Mouse (Mus musculus): ENCODE measurements around the gene Brinp2. TPM values are rescaled to one million over a fixed set of nuclear protein-coding genes. Genes with fewer than 3 reads are reported as not detected.

The Brinp2 gene
- polyA plus RNA-seq, 1 experiment from 2014 or later, result 1.4 TPM

DNA sequence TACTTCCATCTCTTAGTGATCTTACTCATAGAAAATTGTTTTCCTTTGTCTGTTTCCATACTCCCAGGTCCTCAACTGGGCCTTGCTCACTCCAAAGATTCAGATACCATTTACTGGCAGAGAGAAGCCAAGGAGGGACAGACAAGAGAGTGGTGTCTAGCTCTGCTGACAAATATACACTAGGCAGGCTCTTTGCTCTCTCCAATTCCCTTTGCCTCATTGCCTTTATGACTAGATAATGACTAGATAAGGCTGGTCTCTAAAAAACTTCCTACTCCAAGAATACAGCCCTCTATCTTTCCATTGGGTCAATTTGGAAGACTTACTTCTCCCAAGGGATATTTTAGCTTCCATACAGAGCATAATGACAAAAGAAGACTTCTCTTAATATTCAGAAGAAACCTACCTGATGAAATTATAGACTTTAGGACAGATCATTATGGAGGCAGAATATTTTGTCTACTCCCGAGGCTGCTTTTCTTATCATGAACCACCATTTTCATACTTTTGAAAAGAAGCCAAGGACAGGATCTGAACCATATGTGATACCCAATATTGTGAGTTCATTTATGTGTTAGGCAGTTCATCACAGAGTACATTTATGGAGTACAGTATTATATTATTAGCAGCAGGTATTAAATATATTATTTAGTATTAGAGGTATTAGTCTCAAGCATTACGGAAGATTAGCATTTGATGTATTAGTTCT is 114.1 kb downstream of the Brinp2 start:
- H3K27ac ChIP-seq (ENCODE audit: low read length), result no peak overlapping the region
- no peaks in the 10 kb centered on the region for H3K36me3 ChIP-seq (ENCODE audit: control insufficient read depth, insufficient read depth, low read length)
- H3K4me1 ChIP-seq (ENCODE audit: control insufficient read depth, insufficient read depth, low read length), result no peaks in the 10 kb centered on the region
- H3K27me3 ChIP-seq (ENCODE audit: control insufficient read depth, insufficient read depth, low read length), result no peaks in the 10 kb centered on the region
- ATAC-seq (ENCODE audit: insufficient read depth, low FRiP score), result no peak
- WGBS, result 84% methylated on average over 2 of the region's 2 CpGs
- no peak overlapping the region for H3K4me3 ChIP-seq (replicated peaks; ENCODE audit: low read length)
- no peak overlapping the region for H3K9ac ChIP-seq (ENCODE audit: low read length)
- H3K4me2 ChIP-seq (ENCODE audit: low read depth, low read length), result no peak overlapping the region
- no peaks in the 10 kb centered on the region for H3K9me3 ChIP-seq (replicated peaks; ENCODE audit: control insufficient read depth, low read length)

DNA sequence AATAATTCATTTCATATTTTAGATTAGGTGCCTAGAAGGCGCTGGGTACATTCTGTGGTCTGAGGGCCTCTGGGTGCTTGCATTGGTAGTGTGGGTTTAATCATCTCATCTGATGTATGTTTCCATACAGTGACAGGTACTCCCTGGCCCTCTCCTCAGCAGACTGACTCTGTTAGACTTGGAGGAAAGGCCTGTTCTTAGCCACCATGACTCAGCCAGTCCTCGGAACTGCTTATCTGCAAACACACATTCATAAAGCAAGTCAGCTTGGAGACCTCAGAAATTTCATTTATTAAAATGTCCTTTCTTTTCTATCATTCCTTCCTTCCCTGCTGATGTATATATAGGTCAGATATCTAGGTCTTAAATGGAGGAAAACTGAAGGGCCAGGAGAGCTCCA is 116.3 kb downstream of the Brinp2 start:
- ATAC-seq (ENCODE audit: insufficient read depth, low FRiP score), result no peak
- no peak overlapping the region for H3K9ac ChIP-seq (ENCODE audit: low read length)

GRCm38 (mm10) chr1:158238722-158239121 is 117.4 kb downstream of the Brinp2 start:
- Histone ChIP-seq H3K4me2 (ENCODE audit: low read depth, low read length) (no peak overlapping the region), H3K27me3 (ENCODE audit: control insufficient read depth, insufficient read depth, low read length) (no peaks in the 10 kb centered on the region), H3K9ac (ENCODE audit: low read length) (no peak overlapping the region), H3K4me3 (replicated peaks; ENCODE audit: low read length) (no peak overlapping the region), H3K9me3 (replicated peaks; ENCODE audit: control insufficient read depth, low read length) (no peaks in the 10 kb centered on the region), H3K4me1 (ENCODE audit: control insufficient read depth, insufficient read depth, low read length) (no peaks in the 10 kb centered on the region), H3K36me3 (ENCODE audit: control insufficient read depth, insufficient read depth, low read length) (no peaks in the 10 kb centered on the region), H3K27ac (ENCODE audit: low read length) (no peak overlapping the region)
- 60% methylated on average over 4 of the region's 4 CpGs for WGBS
- no peak for ATAC-seq (ENCODE audit: insufficient read depth, low FRiP score)

More for the DNA sequence above, 116.3 kb downstream of the Brinp2 start:
- 69% methylated on average over 2 of the region's 2 CpGs for WGBS
- Histone ChIP-seq H3K27me3 (ENCODE audit: control insufficient read depth, insufficient read depth, low read length) (no peaks in the 10 kb centered on the region), H3K4me1 (ENCODE audit: control insufficient read depth, insufficient read depth, low read length) (no peaks in the 10 kb centered on the region), H3K36me3 (ENCODE audit: control insufficient read depth, insufficient read depth, low read length) (no peaks in the 10 kb centered on the region), H3K4me3 (replicated peaks; ENCODE audit: low read length) (no peak overlapping the region), H3K4me2 (ENCODE audit: low read depth, low read length) (no peak overlapping the region), H3K27ac (ENCODE audit: low read length) (no peak overlapping the region), H3K9me3 (replicated peaks; ENCODE audit: control insufficient read depth, low read length) (no peaks in the 10 kb centered on the region)

- Histone ChIP-seq H3K4me1 (ENCODE audit: control insufficient read depth, insufficient read depth, low read length) (no peaks in the 10 kb centered on the region), H3K27ac (ENCODE audit: low read length) (no peak overlapping the region), H3K4me3 (replicated peaks; ENCODE audit: low read length) (no peak overlapping the region), H3K9ac (ENCODE audit: low read length) (no peak overlapping the region), H3K27me3 (ENCODE audit: control insufficient read depth, insufficient read depth, low read length) (no peaks in the 10 kb centered on the region), H3K9me3 (replicated peaks; ENCODE audit: control insufficient read depth, low read length) (no peaks in the 10 kb centered on the region), H3K4me2 (ENCODE audit: low read depth, low read length) (no peak overlapping the region), H3K36me3 (ENCODE audit: control insufficient read depth, insufficient read depth, low read length) (no peaks in the 10 kb centered on the region)
- ATAC-seq (ENCODE audit: insufficient read depth, low FRiP score), result no peak
- 89% methylated on average over 9 of the region's 9 CpGs for WGBS
Observed at GRCm38 (mm10) chr1:158228687-158229224, 127.4 kb downstream of the Brinp2 start.

GRCm38 (mm10) chr1:158227239-158227638 is 128.9 kb downstream of the Brinp2 start:
- Histone ChIP-seq H3K4me3 (replicated peaks; ENCODE audit: low read length) (no peak overlapping the region), H3K36me3 (ENCODE audit: control insufficient read depth, insufficient read depth, low read length) (no peaks in the 10 kb centered on the region), H3K9ac (ENCODE audit: low read length) (no peak overlapping the region), H3K9me3 (replicated peaks; ENCODE audit: control insufficient read depth, low read length) (no peaks in the 10 kb centered on the region), H3K27ac (ENCODE audit: low read length) (no peak overlapping the region), H3K4me1 (ENCODE audit: control insufficient read depth, insufficient read depth, low read length) (no peaks in the 10 kb centered on the region), H3K4me2 (ENCODE audit: low read depth, low read length) (no peak overlapping the region), H3K27me3 (ENCODE audit: control insufficient read depth, insufficient read depth, low read length) (no peaks in the 10 kb centered on the region)
- 49% methylated on average over 2 of the region's 2 CpGs for WGBS
- ATAC-seq (ENCODE audit: insufficient read depth, low FRiP score), result no peak

DNA sequence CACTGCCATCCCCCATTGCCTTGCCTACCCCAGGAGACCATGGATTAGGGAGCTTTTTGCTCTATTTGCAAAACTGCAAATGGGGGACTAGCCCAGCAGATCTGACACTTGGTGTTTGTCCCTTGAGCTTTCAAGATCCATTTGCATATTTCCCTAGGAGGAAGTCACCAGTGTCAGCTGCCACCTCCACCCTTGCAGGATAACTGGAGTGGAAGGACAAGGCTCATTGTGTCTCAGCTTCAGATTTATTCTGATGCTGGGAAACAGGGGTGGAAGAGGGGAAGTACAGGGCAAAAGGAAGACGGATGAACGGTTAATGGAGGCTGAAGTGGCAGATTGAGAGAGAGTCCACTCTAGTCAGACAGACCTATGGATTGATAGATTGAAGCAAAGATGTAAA is 129.4 kb downstream of the Brinp2 start:
- no peak for ATAC-seq (ENCODE audit: insufficient read depth, low FRiP score)
- no peaks in the 10 kb centered on the region for H3K36me3 ChIP-seq (ENCODE audit: control insufficient read depth, insufficient read depth, low read length)
- no peak overlapping the region for H3K27ac ChIP-seq (ENCODE audit: low read length)
- H3K4me2 ChIP-seq (ENCODE audit: low read depth, low read length), result no peak overlapping the region
- no peak overlapping the region for H3K4me3 ChIP-seq (replicated peaks; ENCODE audit: low read length)
- no peaks in the 10 kb centered on the region for H3K4me1 ChIP-seq (ENCODE audit: control insufficient read depth, insufficient read depth, low read length)
- 29% methylated on average over 2 of the region's 2 CpGs for WGBS
- no peaks in the 10 kb centered on the region for H3K27me3 ChIP-seq (ENCODE audit: control insufficient read depth, insufficient read depth, low read length)
- no peak overlapping the region for H3K9ac ChIP-seq (ENCODE audit: low read length)
- H3K9me3 ChIP-seq (replicated peaks; ENCODE audit: control insufficient read depth, low read length), result no peaks in the 10 kb centered on the region

GRCm38 (mm10) chr1:158221048-158221447 is 135.1 kb downstream of the Brinp2 start:
- no peak for ATAC-seq (ENCODE audit: insufficient read depth, low FRiP score)
- H3K9ac ChIP-seq (ENCODE audit: low read length), result no peak overlapping the region
- H3K9me3 ChIP-seq (replicated peaks; ENCODE audit: control insufficient read depth, low read length), result no peaks in the 10 kb centered on the region
- 56% methylated on average over 4 of the region's 4 CpGs for WGBS
- no peaks in the 10 kb centered on the region for H3K27me3 ChIP-seq (ENCODE audit: control insufficient read depth, insufficient read depth, low read length)
- no peak overlapping the region for H3K4me3 ChIP-seq (replicated peaks; ENCODE audit: low read length)
- H3K36me3 ChIP-seq (ENCODE audit: control insufficient read depth, insufficient read depth, low read length), result no peaks in the 10 kb centered on the region
- no peak overlapping the region for H3K4me2 ChIP-seq (ENCODE audit: low read depth, low read length)
- no peaks in the 10 kb centered on the region for H3K4me1 ChIP-seq (ENCODE audit: control insufficient read depth, insufficient read depth, low read length)
- H3K27ac ChIP-seq (ENCODE audit: low read length), result no peak overlapping the region

GRCm38 (mm10) chr1:158220148-158220547 is 136.0 kb downstream of the Brinp2 start:
- Histone ChIP-seq H3K27ac (ENCODE audit: low read length) (no peak overlapping the region), H3K9me3 (replicated peaks; ENCODE audit: control insufficient read depth, low read length) (no peaks in the 10 kb centered on the region), H3K36me3 (ENCODE audit: control insufficient read depth, insufficient read depth, low read length) (no peaks in the 10 kb centered on the region), H3K4me1 (ENCODE audit: control insufficient read depth, insufficient read depth, low read length) (no peaks in the 10 kb centered on the region), H3K27me3 (ENCODE audit: control insufficient read depth, insufficient read depth, low read length) (no peaks in the 10 kb centered on the region), H3K9ac (ENCODE audit: low read length) (no peak overlapping the region), H3K4me2 (ENCODE audit: low read depth, low read length) (no peak overlapping the region), H3K4me3 (replicated peaks; ENCODE audit: low read length) (no peak overlapping the region)
- 84% methylated on average over 4 of the region's 4 CpGs for WGBS
- ATAC-seq (ENCODE audit: insufficient read depth, low FRiP score), result no peak

- Histone ChIP-seq H3K36me3 (ENCODE audit: control insufficient read depth, insufficient read depth, low read length) (no peaks in the 10 kb centered on the region), H3K27me3 (ENCODE audit: control insufficient read depth, insufficient read depth, low read length) (no peaks in the 10 kb centered on the region), H3K4me2 (ENCODE audit: low read depth, low read length) (no peak overlapping the region), H3K27ac (ENCODE audit: low read length) (no peak overlapping the region), H3K4me3 (replicated peaks; ENCODE audit: low read length) (no peak overlapping the region), H3K9me3 (replicated peaks; ENCODE audit: control insufficient read depth, low read length) (no peaks in the 10 kb centered on the region), H3K9ac (ENCODE audit: low read length) (no peak overlapping the region), H3K4me1 (ENCODE audit: control insufficient read depth, insufficient read depth, low read length) (no peaks in the 10 kb centered on the region)
- 60% methylated on average over 1 of the region's 1 CpGs for WGBS
- no peak for ATAC-seq (ENCODE audit: insufficient read depth, low FRiP score)
Observed at GRCm38 (mm10) chr1:158218750-158219149, 137.4 kb downstream of the Brinp2 start.
